Mouse (Mus musculus) thymus, adult 18-20 months (tissue): ENCODE measurements around the gene Adra2a.

ENCODE experiments used
- DNase-seq, 2 experiments: peaks; one replicate each; pipeline ENCODE4 v3.0.0; 2022; ENCODE audit warnings: mixed read lengths in 2 of 2

The Adra2a gene

GRCm38 (mm10) chr19:54076362-54077349 is 32.7 kb downstream of the Adra2a start:
- DNase-seq: no peak

GRCm38 (mm10) chr19:54081303-54081702 is 37.4 kb downstream of the Adra2a start:
- DNase-seq: no peak

GRCm38 (mm10) chr19:54081716-54082165 is 37.8 kb downstream of the Adra2a start:
- no peak for DNase-seq

- DNase-seq: no peak
Observed at GRCm38 (mm10) chr19:54087319-54087718, 43.4 kb downstream of the Adra2a start.

- no peak for DNase-seq
Observed at GRCm38 (mm10) chr19:54093599-54093998, 49.6 kb downstream of the Adra2a start.

- no peak for DNase-seq
Observed at GRCm38 (mm10) chr19:54095716-54096115, 51.8 kb downstream of the Adra2a start.

- no peak for DNase-seq
Observed at GRCm38 (mm10) chr19:54098367-54098766, 54.4 kb downstream of the Adra2a start.
